Mouse (Mus musculus): Measurements from ENCODE around the gene Gm17604.

- TF ChIP-seq CTCF (IDR thresholded peaks at IDR 0.05; ENCODE audit: low read depth): no peak
- TF ChIP-seq EP300 (IDR thresholded peaks at IDR 0.05; ENCODE audit: low read depth): no peak
Observed at GRCm38 (mm10) chrX:165049929-165050328, 45.3 kb upstream of the Gm17604 start.

All from liver, embryonic 14.5 days (tissue).